Mouse (Mus musculus) lung, postnatal 0 days (tissue): Measurements from ENCODE around the gene Gulp1.
A peak's percentile ranks its signal among the peaks of the same experiment; 100 is the strongest.

Experiments
- CTCF ChIP-seq: IDR thresholded peaks from 2 replicates; pipeline ENCODE4 v1.5.1; 2016; ENCODE audit warnings: antibody characterized with exemption, mild to moderate bottlenecking
- EP300 ChIP-seq: IDR thresholded peaks from 2 replicates; pipeline ENCODE4 v1.6.1; 2016; ENCODE audit warnings: antibody characterized with exemption, mild to moderate bottlenecking, control low read depth

GRCm38 (mm10) chr1:44576610-44577009 is 25.3 kb downstream of the Gulp1 start:
- no peak for TF ChIP-seq CTCF
- peak; percentile 61; the same call in 1 of the 2 replicates for TF ChIP-seq EP300
